Mouse (Mus musculus): ENCODE results near the gene Atxn2. TPM values are rescaled to one million over a fixed set of nuclear protein-coding genes. Genes with fewer than 3 reads are reported as not detected.
A peak's percentile ranks its signal among the peaks of the same experiment; 100 is the strongest.
"Not testable (repeated sequence)": the region's sequence is repeated elsewhere in the genome, so short reads cannot be mapped to it uniquely, and the experiment has no call there.

Atxn2 gene
- polyA plus RNA-seq, 1 experiment from 2014 or later, result 85.3 TPM

DNA sequence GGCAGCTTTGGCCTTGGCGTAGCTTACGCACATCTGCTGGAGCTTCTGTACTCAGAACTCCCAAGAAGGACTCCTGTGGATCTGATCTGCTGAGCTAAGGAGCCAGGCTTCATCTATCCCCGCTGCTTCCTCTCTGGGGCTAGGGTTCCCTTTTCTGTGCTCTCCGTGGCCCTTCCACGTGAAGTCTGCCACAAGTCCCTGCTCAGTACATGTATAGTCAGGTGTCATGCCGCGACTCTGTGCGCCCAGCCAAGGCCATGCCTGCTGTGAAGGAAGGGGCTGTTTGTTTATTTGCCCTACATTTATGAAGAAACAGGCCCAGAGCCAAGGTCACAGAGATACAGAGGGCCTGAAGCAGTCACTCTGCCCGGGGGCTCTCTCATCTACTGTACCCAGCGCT, 130.8 kb downstream of the Atxn2 start:
- WGBS, result 49% methylated on average over 10 of the region's 10 CpGs
- Histone ChIP-seq H3K4me3 (replicated peaks; ENCODE audit: low read depth, low read length) (no peak overlapping the region), H3K27me3 (ENCODE audit: control insufficient read depth, insufficient read depth, low read length) (peaks cover 50% of the 10 kb centered on the region), H3K36me3 (ENCODE audit: control insufficient read depth, insufficient read depth, low read length) (no peaks in the 10 kb centered on the region), H3K9me3 (ENCODE audit: control insufficient read depth, low read length) (no peaks in the 10 kb centered on the region), H3K4me1 (ENCODE audit: control insufficient read depth, insufficient read depth, low read length) (peaks cover 15% of the 10 kb centered on the region), H3K9ac (replicated peaks; ENCODE audit: low read length) (no peak overlapping the region), H3K27ac (replicated peaks; ENCODE audit: low read depth, low read length) (no peak overlapping the region), H3K4me2 (ENCODE audit: low read length) (no peak overlapping the region)
- DNase-seq (no peak), ATAC-seq (ENCODE audit: low FRiP score, low TSS enrichment) (no peak)

DNA sequence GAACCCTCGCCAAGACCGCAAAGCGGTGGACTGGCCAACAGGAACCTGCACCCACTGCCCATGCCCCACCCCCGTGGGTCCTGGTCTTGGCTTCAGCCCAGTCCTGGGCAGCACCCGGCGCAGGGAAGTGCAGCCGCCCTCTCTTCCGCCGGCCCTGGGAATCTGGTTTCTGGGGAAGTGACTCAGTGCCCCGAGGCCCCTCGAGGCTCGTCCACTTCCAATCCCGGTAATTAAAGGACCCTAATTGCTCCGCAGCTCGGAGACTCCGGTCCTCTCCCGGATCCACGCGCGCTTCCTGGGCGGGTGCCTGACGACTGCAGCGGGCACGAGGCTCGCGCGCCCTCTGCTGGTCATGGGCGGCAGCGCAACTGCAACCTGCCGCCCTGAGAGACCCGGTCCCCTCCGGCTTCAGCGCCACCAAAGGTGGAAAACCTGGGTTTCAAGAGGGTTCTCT, 131.6 kb downstream of the Atxn2 start:
- Histone ChIP-seq H3K9me3 (ENCODE audit: control insufficient read depth, low read length) (no peaks in the 10 kb centered on the region), H3K27me3 (ENCODE audit: control insufficient read depth, insufficient read depth, low read length) (peaks cover 42% of the 10 kb centered on the region), H3K27ac (replicated peaks; ENCODE audit: low read depth, low read length) (no peak overlapping the region), H3K36me3 (ENCODE audit: control insufficient read depth, insufficient read depth, low read length) (no peaks in the 10 kb centered on the region), H3K9ac (replicated peaks; ENCODE audit: low read length) (peak overlapping the region; percentile 51; the same call in 1 of the 2 replicates), H3K4me2 (ENCODE audit: low read length) (peak overlapping the region; percentile 74), H3K4me1 (ENCODE audit: control insufficient read depth, insufficient read depth, low read length) (peaks cover 9% of the 10 kb centered on the region; the same call in 1 of the 2 replicates), H3K4me3 (replicated peaks; ENCODE audit: low read depth, low read length) (peak overlapping the region; percentile 41)
- WGBS, result 1% methylated on average over 33 of the region's 33 CpGs
- DNase-seq (peak; percentile 89), ATAC-seq (ENCODE audit: low FRiP score, low TSS enrichment) (peak; percentile 43; the same call in 1 of the 2 replicates)

DNA sequence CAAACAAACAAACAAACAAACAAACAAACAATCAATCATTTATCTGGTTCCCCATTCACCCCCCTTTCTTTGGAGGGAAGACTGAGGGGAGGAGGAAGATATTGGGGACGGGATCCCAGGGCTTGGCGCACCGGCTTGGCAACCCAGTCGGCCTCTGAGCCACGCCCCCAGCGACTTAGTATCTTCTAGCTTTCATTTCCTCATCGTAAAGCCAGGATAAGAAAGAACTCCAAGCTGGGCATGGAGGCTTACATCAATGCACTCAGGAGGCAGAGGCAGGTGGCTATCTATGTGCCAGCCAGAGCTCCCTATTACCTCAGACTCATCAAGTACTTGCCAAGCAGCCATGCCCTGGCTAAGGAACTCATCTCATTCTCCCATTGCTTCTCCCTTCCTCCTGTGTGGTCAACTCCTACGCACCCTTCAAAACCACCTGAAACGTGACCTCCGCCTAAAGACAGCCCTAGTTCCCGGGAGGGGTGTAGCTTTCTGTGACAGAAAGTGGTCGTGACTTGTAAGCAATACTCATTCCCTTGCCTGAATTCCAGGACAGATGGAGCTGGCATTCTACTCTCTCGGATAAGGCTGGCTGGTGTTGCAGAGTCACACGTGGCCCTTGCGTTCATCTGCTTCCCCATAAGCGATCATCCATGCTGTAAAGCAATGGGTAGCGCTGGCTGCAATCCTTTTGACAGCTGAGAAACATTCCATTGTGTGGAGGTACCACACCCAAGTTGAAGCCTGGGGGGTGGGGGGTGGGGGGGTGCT, 132.2 kb downstream of the Atxn2 start:
- 21% methylated on average over 17 of the region's 17 CpGs for WGBS
- no peak for DNase-seq
- Histone ChIP-seq H3K9ac (replicated peaks; ENCODE audit: low read length) (no peak overlapping the region), H3K4me2 (ENCODE audit: low read length) (peak overlapping the region; percentile 74), H3K9me3 (ENCODE audit: control insufficient read depth, low read length) (no peaks in the 10 kb centered on the region), H3K4me3 (replicated peaks; ENCODE audit: low read depth, low read length) (no peak overlapping the region), H3K36me3 (ENCODE audit: control insufficient read depth, insufficient read depth, low read length) (no peaks in the 10 kb centered on the region), H3K27ac (replicated peaks; ENCODE audit: low read depth, low read length) (no peak overlapping the region), H3K27me3 (ENCODE audit: control insufficient read depth, insufficient read depth, low read length) (peaks cover 37% of the 10 kb centered on the region), H3K4me1 (ENCODE audit: control insufficient read depth, insufficient read depth, low read length) (peaks cover 13% of the 10 kb centered on the region; the same call in 1 of the 2 replicates)
- ATAC-seq (ENCODE audit: low FRiP score, low TSS enrichment), result no peak

DNA sequence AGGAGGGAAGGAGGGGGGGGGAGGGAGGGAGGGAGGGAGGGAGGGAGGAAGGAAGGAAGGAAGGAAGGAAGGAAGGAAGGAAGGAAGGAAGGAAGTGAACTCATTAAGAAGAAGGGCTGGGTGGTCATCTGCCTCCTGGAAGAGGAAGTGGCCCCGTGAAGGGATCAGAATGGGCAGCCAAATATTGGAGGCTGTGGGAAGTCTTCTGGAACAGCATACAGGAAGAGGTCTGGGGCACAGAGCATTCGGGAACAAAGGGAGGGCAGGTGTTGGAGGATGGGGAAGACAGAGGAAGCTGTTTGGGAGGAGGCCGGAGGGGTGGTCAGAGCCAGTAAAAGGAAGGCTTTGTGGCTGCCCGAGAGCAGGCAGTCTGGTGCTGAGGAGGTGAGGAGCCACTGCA, 134.2 kb downstream of the Atxn2 start:
- H3K36me3 ChIP-seq (ENCODE audit: control insufficient read depth, insufficient read depth, low read length), result no peaks in the 10 kb centered on the region
- H3K9me3 ChIP-seq (ENCODE audit: control insufficient read depth, low read length), result no peaks in the 10 kb centered on the region
- no peak overlapping the region for H3K27ac ChIP-seq (replicated peaks; ENCODE audit: low read depth, low read length)
- no peak overlapping the region for H3K4me2 ChIP-seq (ENCODE audit: low read length)
- WGBS, result 44% methylated on average over 4 of the region's 4 CpGs
- no peak overlapping the region for H3K4me3 ChIP-seq (replicated peaks; ENCODE audit: low read depth, low read length)
- H3K27me3 ChIP-seq (ENCODE audit: control insufficient read depth, insufficient read depth, low read length), result peaks cover 23% of the 10 kb centered on the region
- H3K4me1 ChIP-seq (ENCODE audit: control insufficient read depth, insufficient read depth, low read length), result peaks cover 17% of the 10 kb centered on the region
- no peak overlapping the region for H3K9ac ChIP-seq (replicated peaks; ENCODE audit: low read length)
- no peak for DNase-seq
- no peak for ATAC-seq (ENCODE audit: low FRiP score, low TSS enrichment)

DNA sequence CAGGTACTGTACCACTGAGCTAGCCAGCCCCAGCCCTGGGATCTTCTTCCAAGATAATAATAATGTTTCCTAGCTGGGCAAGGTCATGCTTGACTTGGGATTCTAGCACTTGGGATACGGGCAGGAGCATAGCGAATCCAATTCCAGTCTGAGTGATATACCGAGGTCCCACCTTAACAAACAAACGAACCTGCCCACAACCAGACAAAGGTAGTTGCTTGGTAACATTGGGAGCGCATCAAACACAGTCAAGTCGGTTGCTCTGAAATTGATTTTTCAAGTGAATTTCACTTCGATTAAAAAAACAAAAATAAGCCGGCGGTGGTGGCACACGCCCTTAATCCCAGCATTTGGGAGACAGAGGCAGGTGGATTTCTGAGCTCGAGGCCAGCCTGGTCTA, 135.2 kb downstream of the Atxn2 start:
- Histone ChIP-seq H3K27ac (replicated peaks; ENCODE audit: low read depth, low read length) (no peak overlapping the region), H3K36me3 (ENCODE audit: control insufficient read depth, insufficient read depth, low read length) (0 out of 2 replicates have a peak, but pooled peaks cover under 1% of the 10 kb centered on the region), H3K27me3 (ENCODE audit: control insufficient read depth, insufficient read depth, low read length) (peaks cover 23% of the 10 kb centered on the region), H3K4me1 (ENCODE audit: control insufficient read depth, insufficient read depth, low read length) (peaks cover 26% of the 10 kb centered on the region), H3K4me2 (ENCODE audit: low read length) (no peak overlapping the region), H3K9ac (replicated peaks; ENCODE audit: low read length) (no peak overlapping the region), H3K9me3 (ENCODE audit: control insufficient read depth, low read length) (no peaks in the 10 kb centered on the region), H3K4me3 (replicated peaks; ENCODE audit: low read depth, low read length) (no peak overlapping the region)
- DNase-seq (no peak), ATAC-seq (ENCODE audit: low FRiP score, low TSS enrichment) (no peak)
- WGBS, result 81% methylated on average over 11 of the region's 11 CpGs

DNA sequence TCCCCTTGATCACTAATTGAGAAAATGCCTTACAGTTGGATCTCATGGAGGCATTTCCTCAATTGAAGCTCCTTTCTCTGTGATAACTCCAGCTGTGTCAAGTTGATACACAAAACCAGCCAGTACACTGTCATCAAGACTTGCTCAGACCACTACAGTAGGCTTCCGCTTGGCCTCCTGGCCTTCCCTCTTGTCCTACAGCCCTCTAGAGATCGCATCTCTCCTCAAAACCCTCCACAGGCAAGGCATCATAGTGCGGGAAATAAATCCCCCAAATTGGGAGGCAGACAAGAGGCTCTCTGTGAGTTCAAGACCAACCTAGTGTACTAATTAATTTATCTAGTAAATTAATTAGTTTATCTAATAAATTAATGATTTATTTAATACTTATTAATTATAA, 136.1 kb downstream of the Atxn2 start:
- DNase-seq; H3K4me2 ChIP-seq (ENCODE audit: low read length); H3K9me3 ChIP-seq (ENCODE audit: control insufficient read depth, low read length); ATAC-seq (ENCODE audit: low FRiP score, low TSS enrichment); H3K27ac ChIP-seq (replicated peaks; ENCODE audit: low read depth, low read length); H3K4me3 ChIP-seq (replicated peaks; ENCODE audit: low read depth, low read length); H3K9ac ChIP-seq (replicated peaks; ENCODE audit: low read length); H3K36me3 ChIP-seq (ENCODE audit: control insufficient read depth, insufficient read depth, low read length): not testable (repeated sequence)
- peaks cover 26% of the 10 kb centered on the region for H3K4me1 ChIP-seq (ENCODE audit: control insufficient read depth, insufficient read depth, low read length)
- H3K27me3 ChIP-seq (ENCODE audit: control insufficient read depth, insufficient read depth, low read length), result peaks cover 20% of the 10 kb centered on the region
- 84% methylated on average over 3 of the region's 3 CpGs for WGBS

DNA sequence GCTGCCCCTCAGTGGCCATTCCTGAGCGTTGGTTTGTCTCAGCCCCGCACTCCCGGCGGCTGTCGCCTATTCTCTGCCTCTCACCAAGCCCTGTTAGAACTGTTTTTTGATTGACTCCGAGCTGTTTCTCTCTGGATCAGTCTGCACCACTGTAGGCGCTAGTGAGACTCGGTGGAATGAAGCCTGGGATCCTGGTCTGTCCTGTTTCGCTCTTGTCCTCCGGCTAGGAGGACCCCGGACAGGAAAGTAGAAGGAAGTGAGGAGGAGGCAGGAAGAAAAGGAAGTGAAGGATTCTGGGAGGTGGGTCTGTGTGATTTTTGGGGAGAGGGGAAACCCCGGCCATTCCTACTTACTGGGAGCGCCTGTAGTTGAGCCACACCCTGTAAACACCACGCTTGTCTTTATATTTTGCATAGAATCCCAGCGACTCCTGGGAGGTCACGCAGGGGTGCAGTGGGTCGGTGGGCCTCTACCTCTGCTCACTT, 136.9 kb downstream of the Atxn2 start:
- DNase-seq, result peak; percentile 70
- no peak for ATAC-seq (ENCODE audit: low FRiP score, low TSS enrichment)
- WGBS, result 1% methylated on average over 17 of the region's 17 CpGs

DNA sequence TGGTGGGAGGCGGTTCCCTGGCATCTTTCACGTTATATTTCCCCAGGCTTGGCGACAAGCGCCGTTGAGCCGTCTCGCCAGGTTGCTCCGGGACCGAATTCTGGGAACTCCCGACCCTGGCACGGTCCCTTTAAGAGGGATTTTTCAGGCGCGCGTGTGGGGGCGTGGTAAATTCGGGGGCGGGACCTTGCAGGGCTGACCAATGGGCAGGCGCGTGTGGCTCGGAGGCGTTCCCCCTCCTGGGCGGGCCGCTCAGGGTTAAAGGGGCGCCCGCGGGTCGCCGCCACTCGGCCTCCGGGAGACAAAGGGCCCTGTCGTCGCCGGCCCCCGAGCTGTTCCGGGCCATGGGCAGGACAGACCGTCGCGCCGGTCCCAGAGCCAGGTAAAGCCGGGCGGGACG, 137.6 kb downstream of the Atxn2 start, which contains the start of gene Pheta1:
Gene Pheta1, plus strand, starts transcription at position 242 of the 400 bp plus-strand sequence.
- under 1% methylated on average over 42 of the region's 42 CpGs for WGBS
- Histone ChIP-seq H3K36me3 (ENCODE audit: control insufficient read depth, insufficient read depth, low read length) (peaks cover 24% of the 10 kb centered on the region), H3K4me2 (ENCODE audit: low read length) (peak within 1 kb of the TSS; percentile 70), H3K27me3 (ENCODE audit: control insufficient read depth, insufficient read depth, low read length) (peaks cover 8% of the 10 kb centered on the region), H3K27ac (replicated peaks; ENCODE audit: low read depth, low read length) (peak within 1 kb of the TSS; percentile 70), H3K9me3 (ENCODE audit: control insufficient read depth, low read length) (no peaks in the 10 kb centered on the region), H3K4me1 (ENCODE audit: control insufficient read depth, insufficient read depth, low read length) (peaks cover 24% of the 10 kb centered on the region), H3K4me3 (replicated peaks; ENCODE audit: low read depth, low read length) (peak within 1 kb of the TSS; percentile 83), H3K9ac (replicated peaks; ENCODE audit: low read length) (peak within 1 kb of the TSS; percentile 83)
- ATAC-seq (ENCODE audit: low FRiP score, low TSS enrichment), result peak; percentile 89
- peak; percentile 96 for DNase-seq

More for the DNA sequence above, 136.9 kb downstream of the Atxn2 start:
- Histone ChIP-seq H3K4me1 (ENCODE audit: control insufficient read depth, insufficient read depth, low read length) (peaks cover 24% of the 10 kb centered on the region), H3K9me3 (ENCODE audit: control insufficient read depth, low read length) (no peaks in the 10 kb centered on the region), H3K4me3 (replicated peaks; ENCODE audit: low read depth, low read length) (peak overlapping the region; percentile 83), H3K9ac (replicated peaks; ENCODE audit: low read length) (peak overlapping the region; percentile 83; the same call in 1 of the 2 replicates), H3K4me2 (ENCODE audit: low read length) (peak overlapping the region; percentile 70), H3K27ac (replicated peaks; ENCODE audit: low read depth, low read length) (peak overlapping the region; percentile 43; the same call in 1 of the 2 replicates), H3K27me3 (ENCODE audit: control insufficient read depth, insufficient read depth, low read length) (peaks cover 15% of the 10 kb centered on the region), H3K36me3 (ENCODE audit: control insufficient read depth, insufficient read depth, low read length) (peaks cover 18% of the 10 kb centered on the region)
